Mouse (Mus musculus): ENCODE data around the gene Krtap9-5.

- TF ChIP-seq CTCF (IDR thresholded peaks at IDR 0.05; ENCODE audit: insufficient read depth, low read depth, low read length) (no peak), POLR2A (IDR thresholded peaks at IDR 0.05; ENCODE audit: insufficient read depth, low read depth, low read length) (no peak)
These were observed 45.5 kb downstream of the Krtap9-5 start, which contains the start of gene Krtap17-1 for GRCm38 (mm10) chr11:99993620-99994383.

Measured in olfactory bulb, adult 2 months (tissue).